Mouse (Mus musculus): ENCODE results near the gene Anks6. TPM values are rescaled to one million over a fixed set of nuclear protein-coding genes. Genes with fewer than 3 reads are reported as not detected.

Anks6 gene
- 6.1 and 6.6 TPM in 2 replicates for polyA plus RNA-seq (2012; rRNA removed; ENCODE audit: low replicate concordance)

GRCm38 (mm10) chr4:47056791-47057509 lies at the start of gene Anks6:
Anks6 (minus strand) TSS chr4:47057427.

GRCm38 (mm10) chr4:47091493-47092386 lies 34.5 kb upstream of the Anks6 start, which contains the start of gene Galnt12:
Galnt12 (plus strand) TSS chr4:47091909.

GRCm38 (mm10) chr4:46991016-46991958 lies 65.9 kb downstream of the Anks6 start, which contains the start of gene Gabbr2:
Gabbr2 (minus strand) TSS chr4:46991873.

Other genes with a start within 250 kb of the Anks6 start
- gene Gabbr2, start 65.6 kb downstream of the Anks6 start, polyA plus RNA-seq (2012; rRNA removed; ENCODE audit: low replicate concordance): 0.04 and 0.30 TPM in 2 replicates
- 5.0 and 10.0 TPM in 2 replicates for gene Galnt12, start 34.5 kb upstream of the Anks6 start, polyA plus RNA-seq (2012; rRNA removed; ENCODE audit: low replicate concordance)
- gene Col15a1, start 150.7 kb upstream of the Anks6 start, polyA plus RNA-seq (2012; rRNA removed; ENCODE audit: low replicate concordance): 154 and 199 TPM in 2 replicates